Mouse (Mus musculus) cerebellum, adult 2 months (tissue): ENCODE results near the gene Srsf9.

Experiments
- CTCF ChIP-seq: fragments of 200-500 bp; IDR thresholded peaks from 2 replicates; pipeline ENCODE4 v1.5.1; 2011; ENCODE audit warnings: low read depth, mild to moderate bottlenecking, control low read depth, low read length, moderate library complexity, borderline replicate concordance; ENCODE audit not compliant: insufficient read depth
- POLR2A ChIP-seq: fragments of 200-500 bp; IDR thresholded peaks from 2 replicates; pipeline ENCODE4 v1.6.1; 2011; ENCODE audit warnings: low read length, control low read depth, borderline replicate concordance; ENCODE audit not compliant: insufficient read depth

GRCm38 (mm10) chr5:115349225-115349555, 22.2 kb downstream of the Srsf9 start:
- TF ChIP-seq CTCF: no peak
- no peak for TF ChIP-seq POLR2A
